Mouse (Mus musculus): ENCODE results near the gene Pde8b.
A peak's percentile ranks its signal among the peaks of the same experiment; 100 is the strongest.

Pde8b gene

DNA sequence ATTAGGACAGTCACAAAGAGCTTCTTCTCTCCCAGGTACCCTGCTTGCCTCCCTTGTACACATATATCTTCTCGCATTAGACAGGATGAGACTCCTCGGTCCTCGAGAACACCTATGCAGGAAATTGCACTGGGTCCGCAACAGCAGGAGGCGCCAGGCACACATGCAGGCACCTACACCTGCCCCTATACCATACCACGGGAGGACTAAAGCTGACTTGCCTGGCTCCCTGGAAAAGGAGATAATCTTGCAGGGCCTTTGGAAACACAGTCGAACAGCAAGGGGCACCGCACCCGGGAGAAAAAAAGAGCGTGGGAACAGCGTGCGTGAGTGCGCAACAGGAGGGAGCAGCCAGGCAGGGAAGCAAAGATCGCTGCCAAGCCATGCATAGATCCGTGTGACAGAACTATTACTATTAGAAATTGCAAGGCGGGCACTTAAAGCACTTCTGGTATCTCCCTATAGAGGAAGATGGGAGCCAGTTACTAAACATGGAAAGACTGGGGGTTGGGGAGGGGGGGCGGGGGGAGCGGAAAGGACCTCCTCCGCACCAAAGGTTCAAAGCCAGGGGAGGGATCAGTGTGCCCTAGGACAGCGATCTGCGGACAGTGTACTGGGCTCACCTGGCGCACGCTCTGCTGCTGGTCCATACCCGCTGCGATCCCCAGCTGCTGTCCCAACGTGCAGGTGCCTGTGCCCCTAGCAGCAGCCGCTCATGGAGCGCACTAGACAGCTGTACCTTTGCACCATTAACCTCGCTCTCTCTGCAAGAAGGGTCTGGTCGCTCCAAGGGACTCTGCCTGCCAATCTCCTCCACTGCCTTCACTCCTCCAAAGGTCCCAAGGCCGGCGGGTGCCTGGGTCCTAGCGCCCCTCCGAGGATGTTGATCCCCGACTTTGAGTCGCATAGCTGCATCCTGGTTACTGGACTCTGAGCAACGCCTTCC is at the start of gene Pde8b:
Gene Pde8b (minus strand): TSS at position 826 of the 946 bp plus-strand sequence.
- Histone ChIP-seq H3K27me3 (ENCODE audit: control insufficient read depth, insufficient read depth, low read length, poor library complexity, severe bottlenecking) (no peaks in the 10 kb centered on the region), H3K36me3 (ENCODE audit: control insufficient read depth, insufficient read depth, low read length, poor library complexity, severe bottlenecking) (no peaks in the 10 kb centered on the region)
- DNase-seq (ENCODE audit: low read depth, low spot score) = peak; percentile 2

DNA sequence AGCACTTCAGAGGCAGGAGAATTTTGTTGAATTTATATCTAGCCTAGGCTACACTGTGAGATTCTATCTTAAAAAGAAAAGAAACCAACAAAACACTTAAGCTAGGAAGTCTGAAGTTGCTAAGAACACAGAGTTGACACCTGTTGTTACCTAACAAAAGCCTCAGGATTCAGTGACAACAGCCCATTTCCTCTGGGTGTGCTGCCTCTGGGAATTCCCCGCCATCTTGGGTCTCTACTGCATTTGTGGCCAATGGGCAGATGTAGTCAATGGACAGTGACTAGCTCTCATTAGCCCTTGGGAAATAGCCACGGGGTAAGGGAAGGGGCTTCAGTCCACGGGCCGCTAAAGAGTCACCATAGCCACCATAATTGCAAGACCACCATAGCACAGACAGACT is 41.8 kb upstream of the Pde8b start:
- Histone ChIP-seq H3K36me3 (ENCODE audit: control insufficient read depth, insufficient read depth, low read length, poor library complexity, severe bottlenecking) (no peaks in the 10 kb centered on the region), H3K27me3 (ENCODE audit: control insufficient read depth, insufficient read depth, low read length, poor library complexity, severe bottlenecking) (no peaks in the 10 kb centered on the region)
- no peak for DNase-seq (ENCODE audit: low read depth, low spot score)

DNA sequence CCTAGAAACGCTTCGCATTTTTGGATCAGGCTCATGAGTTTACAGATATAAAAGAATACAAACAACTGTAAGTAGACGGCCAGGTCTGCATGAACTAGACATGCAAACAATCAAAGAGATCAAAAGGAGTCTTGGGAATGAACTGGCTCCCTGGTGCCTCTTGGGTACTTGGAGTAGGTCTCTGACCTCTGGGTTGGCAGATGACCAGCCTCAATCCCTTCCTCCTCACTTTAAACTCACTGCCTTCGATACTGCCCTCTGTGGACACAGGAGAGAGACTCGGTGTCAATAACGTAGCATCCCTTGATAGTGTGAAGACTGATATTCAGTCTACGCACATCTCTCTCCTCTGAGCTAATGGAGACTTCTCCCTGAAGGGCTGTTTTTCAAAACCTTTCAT is 37.9 kb upstream of the Pde8b start:
- no peaks in the 10 kb centered on the region for H3K36me3 ChIP-seq (ENCODE audit: control insufficient read depth, insufficient read depth, low read length, poor library complexity, severe bottlenecking)
- H3K27me3 ChIP-seq (ENCODE audit: control insufficient read depth, insufficient read depth, low read length, poor library complexity, severe bottlenecking) = no peaks in the 10 kb centered on the region
- no peak for DNase-seq (ENCODE audit: low read depth, low spot score)

GRCm38 (mm10) chr13:95286989-95287388 is 36.9 kb upstream of the Pde8b start:
- DNase-seq (ENCODE audit: low read depth, low spot score) = peak; percentile 30
- Histone ChIP-seq H3K27me3 (ENCODE audit: control insufficient read depth, insufficient read depth, low read length, poor library complexity, severe bottlenecking) (no peaks in the 10 kb centered on the region), H3K36me3 (ENCODE audit: control insufficient read depth, insufficient read depth, low read length, poor library complexity, severe bottlenecking) (no peaks in the 10 kb centered on the region)

- no peak for DNase-seq (ENCODE audit: low read depth, low spot score)
- H3K27me3 ChIP-seq (ENCODE audit: control insufficient read depth, insufficient read depth, low read length, poor library complexity, severe bottlenecking) = no peaks in the 10 kb centered on the region
- H3K36me3 ChIP-seq (ENCODE audit: control insufficient read depth, insufficient read depth, low read length, poor library complexity, severe bottlenecking) = no peaks in the 10 kb centered on the region
These were observed 31.9 kb upstream of the Pde8b start for GRCm38 (mm10) chr13:95281740-95282673.

DNA sequence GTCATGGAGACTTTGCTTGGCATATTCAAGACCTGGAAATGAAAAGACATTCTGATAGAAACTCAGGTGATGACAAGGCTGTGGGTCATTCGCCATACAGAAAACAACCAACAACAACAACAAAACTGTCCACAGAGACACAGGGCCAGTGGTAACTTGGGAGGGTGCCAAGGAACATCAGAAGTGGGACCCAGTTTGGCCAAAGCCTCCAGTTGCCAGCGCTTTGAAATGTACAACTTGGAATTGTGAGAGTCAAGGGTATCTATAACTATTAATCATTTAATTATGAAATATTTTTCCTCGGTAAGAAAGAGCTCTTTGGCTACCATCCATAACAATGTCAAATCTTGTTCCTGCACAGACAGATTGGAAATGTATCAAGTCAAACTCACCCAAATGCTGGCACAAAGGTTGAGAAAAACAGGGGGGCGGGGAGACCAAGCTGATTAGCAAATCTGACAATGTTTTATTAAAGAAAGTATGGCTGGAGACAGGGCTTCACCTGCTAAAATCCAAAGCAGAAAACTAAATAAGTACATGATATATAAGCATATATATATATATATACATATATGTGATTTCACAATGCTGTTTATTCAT is 28.4 kb upstream of the Pde8b start:
- no peak for DNase-seq (ENCODE audit: low read depth, low spot score)
- Histone ChIP-seq H3K36me3 (ENCODE audit: control insufficient read depth, insufficient read depth, low read length, poor library complexity, severe bottlenecking) (no peaks in the 10 kb centered on the region), H3K27me3 (ENCODE audit: control insufficient read depth, insufficient read depth, low read length, poor library complexity, severe bottlenecking) (no peaks in the 10 kb centered on the region)

GRCm38 (mm10) chr13:95264691-95265090 is 14.6 kb upstream of the Pde8b start:
- H3K27me3 ChIP-seq (ENCODE audit: control insufficient read depth, insufficient read depth, low read length, poor library complexity, severe bottlenecking) = no peaks in the 10 kb centered on the region
- H3K36me3 ChIP-seq (ENCODE audit: control insufficient read depth, insufficient read depth, low read length, poor library complexity, severe bottlenecking) = no peaks in the 10 kb centered on the region
- no peak for DNase-seq (ENCODE audit: low read depth, low spot score)

DNA sequence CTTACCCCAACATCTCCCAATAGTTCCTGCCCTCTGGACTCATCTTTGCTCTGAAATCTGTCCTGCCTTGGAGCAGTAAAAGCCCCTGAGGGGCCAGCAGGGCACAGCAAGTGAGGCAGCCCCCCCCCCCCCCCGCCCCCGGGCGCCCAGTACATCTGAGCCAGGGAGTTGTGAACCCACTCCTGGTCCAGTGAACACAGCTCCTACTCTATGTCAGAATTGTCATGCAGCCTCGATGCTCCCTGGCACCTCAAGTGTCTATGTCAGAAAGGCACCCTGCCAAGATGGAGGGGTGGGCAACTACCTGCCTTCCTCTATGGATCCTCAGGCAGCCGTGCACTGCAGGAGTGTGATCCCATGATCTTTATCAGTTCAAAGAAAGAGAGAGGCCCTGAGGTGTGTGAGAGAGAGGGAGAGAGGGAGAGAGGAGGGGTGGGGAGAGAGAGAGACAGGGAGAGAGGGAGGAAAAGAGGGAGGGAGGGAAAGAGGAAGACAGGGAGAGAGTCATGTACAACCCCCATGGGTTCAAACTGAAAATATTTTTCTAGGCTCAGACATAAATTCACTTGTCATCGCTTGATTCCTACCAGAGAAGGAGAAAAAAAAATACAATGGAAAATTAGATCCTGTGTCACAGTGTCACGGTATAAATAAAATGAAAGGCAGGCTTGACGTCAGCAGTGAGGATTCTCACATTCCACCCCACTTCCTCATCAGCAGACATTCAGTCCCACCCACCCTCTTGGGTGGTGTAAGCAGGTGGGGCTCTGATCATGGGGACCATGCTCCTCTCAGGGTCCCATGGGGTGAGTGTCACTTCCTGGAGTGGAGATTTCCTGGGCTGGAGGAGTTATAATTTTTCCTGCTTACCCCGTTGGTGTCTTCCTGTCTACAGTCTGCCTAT is 11.0 kb upstream of the Pde8b start:
- no peaks in the 10 kb centered on the region for H3K27me3 ChIP-seq (ENCODE audit: control insufficient read depth, insufficient read depth, low read length, poor library complexity, severe bottlenecking)
- DNase-seq (ENCODE audit: low read depth, low spot score) = peak; percentile 12
- H3K36me3 ChIP-seq (ENCODE audit: control insufficient read depth, insufficient read depth, low read length, poor library complexity, severe bottlenecking) = no peaks in the 10 kb centered on the region

DNA sequence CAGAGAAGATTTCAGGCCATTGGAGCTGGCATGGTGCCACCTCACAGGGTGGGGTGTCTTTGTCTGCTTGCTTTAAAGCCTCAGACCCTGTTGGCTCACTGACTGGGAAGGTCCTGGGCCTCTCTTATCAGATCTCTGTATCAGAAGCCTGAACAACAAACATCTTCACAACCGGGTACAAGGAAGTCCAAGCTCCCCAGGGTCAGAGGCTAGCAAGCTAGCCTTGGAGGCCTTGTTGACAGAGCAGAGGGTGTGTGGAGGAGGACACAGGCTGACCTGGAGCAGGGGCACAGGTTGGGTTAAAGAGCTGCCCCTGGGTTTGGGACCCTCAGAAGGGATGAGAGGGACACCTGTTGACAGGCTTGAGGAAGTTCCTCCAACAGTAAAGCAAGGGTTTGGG is 10.3 kb upstream of the Pde8b start:
- Histone ChIP-seq H3K36me3 (ENCODE audit: control insufficient read depth, insufficient read depth, low read length, poor library complexity, severe bottlenecking) (no peaks in the 10 kb centered on the region), H3K27me3 (ENCODE audit: control insufficient read depth, insufficient read depth, low read length, poor library complexity, severe bottlenecking) (no peaks in the 10 kb centered on the region)
- DNase-seq (ENCODE audit: low read depth, low spot score) = no peak

DNA sequence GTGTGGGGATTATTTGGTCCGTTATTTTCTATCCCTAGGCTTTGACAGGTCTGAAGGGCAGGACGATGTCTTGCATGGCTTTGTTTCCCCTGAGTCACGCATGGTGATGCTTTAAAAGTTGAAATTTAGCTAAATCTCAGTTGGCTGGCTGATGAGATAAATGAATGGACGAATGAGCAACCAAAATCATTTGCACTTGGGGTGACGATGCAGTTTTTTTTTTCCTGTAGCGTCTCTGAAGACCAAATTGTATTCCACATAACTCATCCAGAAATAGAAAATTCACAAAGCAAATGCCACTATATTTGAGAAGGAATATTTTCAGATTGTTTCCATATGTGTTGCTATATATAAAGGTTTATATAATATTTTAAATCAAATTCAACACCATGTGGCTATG is 6.9 kb upstream of the Pde8b start:
- no peak for DNase-seq (ENCODE audit: low read depth, low spot score)
- no peaks in the 10 kb centered on the region for H3K36me3 ChIP-seq (ENCODE audit: control insufficient read depth, insufficient read depth, low read length, poor library complexity, severe bottlenecking)
- no peaks in the 10 kb centered on the region for H3K27me3 ChIP-seq (ENCODE audit: control insufficient read depth, insufficient read depth, low read length, poor library complexity, severe bottlenecking)

- Histone ChIP-seq H3K36me3 (ENCODE audit: control insufficient read depth, insufficient read depth, low read length, poor library complexity, severe bottlenecking) (no peaks in the 10 kb centered on the region), H3K27me3 (ENCODE audit: control insufficient read depth, insufficient read depth, low read length, poor library complexity, severe bottlenecking) (no peaks in the 10 kb centered on the region)
- DNase-seq (ENCODE audit: low read depth, low spot score) = no peak
These were observed 4.9 kb upstream of the Pde8b start for GRCm38 (mm10) chr13:95255083-95255482.

- no peak for DNase-seq (ENCODE audit: low read depth, low spot score)
- no peaks in the 10 kb centered on the region for H3K36me3 ChIP-seq (ENCODE audit: control insufficient read depth, insufficient read depth, low read length, poor library complexity, severe bottlenecking)
- H3K27me3 ChIP-seq (ENCODE audit: control insufficient read depth, insufficient read depth, low read length, poor library complexity, severe bottlenecking) = no peaks in the 10 kb centered on the region
These were observed 7.1 kb downstream of the Pde8b start for GRCm38 (mm10) chr13:95243026-95243425.

GRCm38 (mm10) chr13:95237488-95237887 is 12.6 kb downstream of the Pde8b start:
- DNase-seq (ENCODE audit: low read depth, low spot score) = no peak
- Histone ChIP-seq H3K27me3 (ENCODE audit: control insufficient read depth, insufficient read depth, low read length, poor library complexity, severe bottlenecking) (no peaks in the 10 kb centered on the region), H3K36me3 (ENCODE audit: control insufficient read depth, insufficient read depth, low read length, poor library complexity, severe bottlenecking) (no peaks in the 10 kb centered on the region)

DNA sequence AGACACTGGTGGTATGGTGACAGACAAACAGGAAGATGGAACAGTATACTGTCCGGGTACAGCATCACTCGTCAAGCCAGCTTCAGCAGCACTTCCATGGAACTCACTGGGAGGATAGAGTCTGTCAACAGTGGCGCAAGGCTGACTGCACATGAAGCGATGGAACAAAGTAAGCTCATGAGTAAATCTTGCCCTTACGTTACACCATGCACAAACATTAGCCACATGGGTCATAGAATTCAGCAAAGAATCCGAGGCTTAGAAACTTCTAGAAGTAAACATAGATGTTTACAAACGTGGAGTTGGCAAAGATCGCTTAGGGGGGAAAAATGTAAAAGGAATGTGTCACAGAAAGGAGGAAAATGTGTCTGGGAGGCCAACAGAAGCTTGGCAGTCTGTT is 14.9 kb downstream of the Pde8b start:
- Histone ChIP-seq H3K36me3 (ENCODE audit: control insufficient read depth, insufficient read depth, low read length, poor library complexity, severe bottlenecking) (no peaks in the 10 kb centered on the region), H3K27me3 (ENCODE audit: control insufficient read depth, insufficient read depth, low read length, poor library complexity, severe bottlenecking) (no peaks in the 10 kb centered on the region; the same call in 1 of the 2 replicates)
- no peak for DNase-seq (ENCODE audit: low read depth, low spot score)
